Mouse (Mus musculus): ENCODE measurements around the gene Atp6v1fnb.

Atp6v1fnb gene

GRCm38 (mm10) chr6:29467583-29468354 lies 3.5 kb upstream of the Atp6v1fnb start, which contains the start of gene Atp6v1f:
Atp6v1f (plus strand) TSS chr6:29467718.
- DNase-seq (ENCODE audit: low spot score): peak; percentile 92

- no peak for DNase-seq (ENCODE audit: low spot score)
Measured at GRCm38 (mm10) chr6:29468851-29469250, 2.4 kb upstream of the Atp6v1fnb start.

GRCm38 (mm10) chr6:29473941-29474691 lies 2.9 kb downstream of the Atp6v1fnb start:
- peak; percentile 76 for DNase-seq (ENCODE audit: low spot score)

- no peak for DNase-seq (ENCODE audit: low spot score)
Measured at GRCm38 (mm10) chr6:29474736-29475135, 3.5 kb downstream of the Atp6v1fnb start.

GRCm38 (mm10) chr6:29482691-29483090 lies 11.5 kb downstream of the Atp6v1fnb start:
- no peak for DNase-seq (ENCODE audit: low spot score)

- peak; percentile 28 for DNase-seq (ENCODE audit: low spot score)
Measured at GRCm38 (mm10) chr6:29484716-29485559, 13.7 kb downstream of the Atp6v1fnb start.

- no peak for DNase-seq (ENCODE audit: low spot score)
Measured at GRCm38 (mm10) chr6:29485951-29486350, 14.7 kb downstream of the Atp6v1fnb start.

GRCm38 (mm10) chr6:29494101-29494500 lies 22.9 kb downstream of the Atp6v1fnb start:
- DNase-seq (ENCODE audit: low spot score): no peak

- no peak for DNase-seq (ENCODE audit: low spot score)
Measured at GRCm38 (mm10) chr6:29496270-29496669, 25.0 kb downstream of the Atp6v1fnb start.

- DNase-seq (ENCODE audit: low spot score): no peak
Measured at GRCm38 (mm10) chr6:29497791-29498190, 26.6 kb downstream of the Atp6v1fnb start.

GRCm38 (mm10) chr6:29500177-29500576 lies 28.9 kb downstream of the Atp6v1fnb start:
- DNase-seq (ENCODE audit: low spot score): no peak

- DNase-seq (ENCODE audit: low spot score): no peak
Measured at GRCm38 (mm10) chr6:29500810-29501209, 29.6 kb downstream of the Atp6v1fnb start.

- no peak for DNase-seq (ENCODE audit: low spot score)
Measured at GRCm38 (mm10) chr6:29501599-29501998, 30.4 kb downstream of the Atp6v1fnb start.

GRCm38 (mm10) chr6:29505493-29505892 lies 34.3 kb downstream of the Atp6v1fnb start:
- DNase-seq (ENCODE audit: low spot score): no peak

- DNase-seq (ENCODE audit: low spot score): no peak
Measured at GRCm38 (mm10) chr6:29506834-29507233, 35.6 kb downstream of the Atp6v1fnb start.

GRCm38 (mm10) chr6:29507447-29508309 lies 36.4 kb downstream of the Atp6v1fnb start, which contains the start of gene Kcp:
Kcp (minus strand) TSS chr6:29507952.
- no peak for DNase-seq (ENCODE audit: low spot score)

- no peak for DNase-seq (ENCODE audit: low spot score)
Measured at GRCm38 (mm10) chr6:29509086-29509485, 37.8 kb downstream of the Atp6v1fnb start.

GRCm38 (mm10) chr6:29513284-29513683 lies 42.0 kb downstream of the Atp6v1fnb start:
- peak; percentile 37 for DNase-seq (ENCODE audit: low spot score)

GRCm38 (mm10) chr6:29517139-29517538 lies 45.9 kb downstream of the Atp6v1fnb start:
- peak; percentile 59 for DNase-seq (ENCODE audit: low spot score)

- no peak for DNase-seq (ENCODE audit: low spot score)
Measured at GRCm38 (mm10) chr6:29522626-29523300, 51.5 kb downstream of the Atp6v1fnb start.

Measured in T-cell, adult 2 months (primary cell).